Comparison of ENCODE assay signal across 8 mouse cellular contexts in genomic region chr7:113260321-113261167, GRCm38 (mm10). TPM values are rescaled to one million over a fixed set of nuclear protein-coding genes. Genes with fewer than 3 reads are reported as not detected.
DNase-seq lines count a peak whose midpoint lies in the region; ATAC-seq and TF ChIP-seq lines count a peak whose summit lies in the region.

No protein-coding gene starts in this region.

- H3K4me1 ChIP-seq in ES-E14 (ENCODE audit: control insufficient read depth in 2 of 2, insufficient read depth in 2 of 2, low read length in 2 of 2, poor library complexity in 1 of 2), result peaks cover 0 to 19% of the 10 kb centered on the region in 2 experiments; a peak in 2 of 4 replicates
- peaks cover 4% of the 10 kb centered on the region; the same call in 1 of the 2 replicates for H3K4me1 ChIP-seq in hindbrain, embryonic 16.5 days (ENCODE audit: control insufficient read depth, insufficient read depth, low read depth, low read length)

- H3K36me3 ChIP-seq in ES-E14 (ENCODE audit: control insufficient read depth, insufficient read depth, low read length, poor library complexity, severe bottlenecking), result no peaks in the 10 kb centered on the region; the same call in 1 of the 2 replicates
- no peaks in the 10 kb centered on the region for H3K36me3 ChIP-seq in hindbrain, embryonic 16.5 days (ENCODE audit: control insufficient read depth, insufficient read depth, low read length)

- H3K9me3 ChIP-seq in ES-E14 (ENCODE audit: control insufficient read depth, insufficient read depth, low read depth, low read length), result no peaks in the 10 kb centered on the region
- no peaks in the 10 kb centered on the region for H3K9me3 ChIP-seq in hindbrain, embryonic 16.5 days (ENCODE audit: control insufficient read depth, low read length)

- peak overlapping the region; percentile 49; the same call in 1 of the 2 replicates for H3K9ac ChIP-seq in ES-E14 (ENCODE audit: insufficient read depth, low read depth, low read length, poor library complexity, severe bottlenecking)
- H3K9ac ChIP-seq in hindbrain, embryonic 16.5 days (ENCODE audit: low read depth, low read length), result no peak overlapping the region

- WGBS in hindbrain, embryonic 16.5 days, result 54% methylated on average over 21 of the region's 21 CpGs

- no peak overlapping the region for H3K4me2 ChIP-seq in hindbrain, embryonic 16.5 days (ENCODE audit: low read length)

- peak; percentile 47 to 48 for DNase-seq in cerebellum, postnatal 10 days
- no peak for DNase-seq in cerebellum, adult 11 months
- DNase-seq in ES-E14 (ENCODE audit: low read depth, low spot score), result peak; percentile 38
- peak; percentile 52 for DNase-seq in lung, postnatal 10 days
- DNase-seq in urinary bladder, postnatal 14 days (ENCODE audit: low spot score), result peak; percentile 84
- no peak for DNase-seq in right cerebral cortex, postnatal 36 days (ENCODE audit: low spot score in 2 of 2)

- no peaks in the 10 kb centered on the region for H3K27me3 ChIP-seq in hindbrain, embryonic 16.5 days (replicated peaks; ENCODE audit: control insufficient read depth, insufficient read depth, low read length)

- peak; percentile 85 for ATAC-seq in erythroid progenitor cell, adult 5-6 weeks (replicated peaks; ENCODE audit: low FRiP score, poor library complexity, severe bottlenecking)
- ATAC-seq in hindbrain, embryonic 16.5 days, result peak; percentile 72

- in situ Hi-C loops in ES-E14 (cut with MboI; ENCODE audit: low sequenced_read_pairs in 2 of 2, unreplicated experiment in 2 of 2), result loop anchor here in 1 of 2 experiments (25.0 kb wide), 1 partner anchor 348 kb away; no protein-coding TSS in a partner anchor

- peak overlapping the region; percentile 1 to 5; a peak in 2 of 4 replicates for H3K4me3 ChIP-seq in ES-E14 (ENCODE audit: insufficient read depth in 1 of 2, low read depth in 1 of 2, low read length in 2 of 2, poor library complexity in 1 of 2, severe bottlenecking in 1 of 2)
- H3K4me3 ChIP-seq in hindbrain, embryonic 16.5 days (ENCODE audit: low read length), result no peak overlapping the region

- H3K27ac ChIP-seq in ES-E14 (ENCODE audit: insufficient read depth, low read depth, low read length, poor library complexity, severe bottlenecking), result peak overlapping the region; percentile 94
- H3K27ac ChIP-seq in hindbrain, embryonic 16.5 days (ENCODE audit: low read depth, low read length), result no peak overlapping the region; the same call in 1 of the 2 replicates

TF ChIP-seq in ES-E14, 5 proteins besides CTCF, POLR2A, EP300 and RAD21:
- TF ChIP-seq ZNF384 (IDR thresholded peaks at IDR 0.05; ENCODE audit: low read depth, low read length), result no peak
- TF ChIP-seq CHD2 (IDR thresholded peaks at IDR 0.05; ENCODE audit: low read depth, low read length), result no peak
- TF ChIP-seq MAFK (IDR thresholded peaks at IDR 0.05; ENCODE audit: insufficient read depth, low read depth, low read length), result peak; percentile 86
- TF ChIP-seq ZC3H11A (IDR thresholded peaks at IDR 0.05; ENCODE audit: borderline replicate concordance, low read depth, low read length), result no peak
- TF ChIP-seq HCFC1 (IDR thresholded peaks at IDR 0.05; ENCODE audit: borderline replicate concordance, insufficient read depth, low read length), result no peak

RNA-seq across cellular contexts. Expression of gene Arntl, which starts 53.3 kb away (rescaled TPM):
- total RNA-seq in ES-E14 (2012; rRNA removed), result 7.2 and 10.0 TPM in 2 replicates
- total RNA-seq in erythroid progenitor cell, adult 5-6 weeks (2015; ENCODE audit: low replicate concordance), result 5.8 and 12.6 TPM in 2 replicates
- total RNA-seq in erythroid progenitor cell, adult 5-6 weeks (2017; ENCODE audit: low replicate concordance), result 4.7 and 5.4 TPM in 2 replicates
- 21.2 and 21.7 TPM in 2 replicates for polyA plus RNA-seq in hindbrain, embryonic 16.5 days (2015; fragmentation: Nextera tagmentation; extraction: Ambion mirVana)

Comparison
In these comparisons a context has a peak if more than half of its experiments do, and no peak if none do; other contexts are left out.
1. DNase-seq: peak in cerebellum, postnatal 10 days (2 of 2), ES-E14 (single experiment), lung, postnatal 10 days (single experiment) and urinary bladder, postnatal 14 days (single experiment); none in cerebellum, adult 11 months (single experiment) and right cerebral cortex, postnatal 36 days (0 of 2).